8 mouse cellular contexts compared by ENCODE assay signal in the genomic region with DNA sequence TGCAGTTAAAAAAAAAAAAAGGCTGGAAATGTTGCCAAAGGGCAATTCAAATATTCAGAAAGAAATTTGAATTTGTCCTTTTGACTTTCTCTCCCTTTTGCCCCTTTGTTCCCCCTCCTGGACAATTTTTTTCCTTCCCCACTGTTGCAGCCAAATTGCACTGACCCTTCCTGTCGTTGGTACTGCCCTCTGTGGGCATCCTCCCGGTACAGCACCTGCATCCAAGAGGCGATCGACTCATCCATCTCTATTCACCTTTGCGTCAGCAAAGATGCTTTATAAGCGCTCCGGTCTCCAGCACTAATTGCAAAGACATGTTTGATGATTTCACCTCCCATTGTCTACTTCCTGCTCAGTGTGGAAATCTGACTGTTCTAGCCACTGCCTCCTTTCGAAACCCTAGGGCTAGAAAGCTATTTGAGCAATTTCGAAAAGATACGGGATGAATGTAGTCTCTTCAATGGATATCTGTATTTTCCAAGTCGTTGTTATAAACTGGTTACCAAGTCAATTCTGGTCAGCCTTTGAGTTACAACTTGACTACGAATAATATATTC. TPM values are rescaled to one million over a fixed set of nuclear protein-coding genes. Genes with fewer than 3 reads are reported as not detected.
DNase-seq lines count a peak whose midpoint lies in the region; ATAC-seq lines count a peak whose summit lies in the region.

No protein-coding gene starts in this region.

- no peaks in the 10 kb centered on the region for H3K9me3 ChIP-seq in liver, embryonic 11.5 days (ENCODE audit: control insufficient read depth, low read length)
- H3K9me3 ChIP-seq in liver, embryonic 12.5 days (replicated peaks), result no peaks in the 10 kb centered on the region
- no peaks in the 10 kb centered on the region for H3K9me3 ChIP-seq in forebrain, embryonic 14.5 days (replicated peaks; ENCODE audit: control insufficient read depth, low read length)
- no peaks in the 10 kb centered on the region for H3K9me3 ChIP-seq in midbrain, embryonic 16.5 days (replicated peaks; ENCODE audit: control insufficient read depth, low read length, poor library complexity, severe bottlenecking)

- no peak overlapping the region for H3K9ac ChIP-seq in liver, embryonic 11.5 days (ENCODE audit: low read depth, low read length)
- no peak overlapping the region for H3K9ac ChIP-seq in liver, embryonic 12.5 days
- H3K9ac ChIP-seq in forebrain, embryonic 14.5 days (ENCODE audit: low read length), result no peak overlapping the region
- H3K9ac ChIP-seq in midbrain, embryonic 16.5 days (ENCODE audit: low read depth, low read length), result no peak overlapping the region

- DNase-seq in cerebellum, adult 11 months, result peak; percentile 26
- DNase-seq in cerebellum, adult 11-12 months, result no peak
- DNase-seq in liver, embryonic 11.5 days (ENCODE audit: low spot score), result no peak
- no peak for DNase-seq in forebrain, embryonic 14.5 days (ENCODE audit: low spot score)
- no peak for DNase-seq in thymus, postnatal 25 days
- DNase-seq in left cerebral cortex, adult 9 months (ENCODE audit: low spot score in 2 of 2), result no peak

- no peaks in the 10 kb centered on the region for H3K36me3 ChIP-seq in liver, embryonic 11.5 days (ENCODE audit: control insufficient read depth, insufficient read depth, low read length)
- no peaks in the 10 kb centered on the region for H3K36me3 ChIP-seq in liver, embryonic 12.5 days
- H3K36me3 ChIP-seq in forebrain, embryonic 14.5 days (ENCODE audit: control insufficient read depth, insufficient read depth, low read length), result no peaks in the 10 kb centered on the region
- H3K36me3 ChIP-seq in midbrain, embryonic 16.5 days (ENCODE audit: control insufficient read depth, insufficient read depth, low read length), result no peaks in the 10 kb centered on the region

- no peak overlapping the region for H3K4me3 ChIP-seq in liver, embryonic 11.5 days (ENCODE audit: low read depth, low read length)
- no peak overlapping the region for H3K4me3 ChIP-seq in liver, embryonic 12.5 days
- no peak overlapping the region for H3K4me3 ChIP-seq in forebrain, embryonic 14.5 days (ENCODE audit: low read depth, low read length)
- H3K4me3 ChIP-seq in midbrain, embryonic 16.5 days (ENCODE audit: low read depth, low read length), result peak overlapping the region; percentile 66; the same call in 1 of the 2 replicates

- peak overlapping the region; percentile 86; the same call in 1 of the 2 replicates for H3K4me2 ChIP-seq in liver, embryonic 11.5 days
- H3K4me2 ChIP-seq in liver, embryonic 12.5 days, result no peak overlapping the region
- H3K4me2 ChIP-seq in forebrain, embryonic 14.5 days (ENCODE audit: low read length), result 0 out of 2 replicates have a peak overlapping the region, but pooled peaks have one; percentile 99
- peak overlapping the region; percentile 100 for H3K4me2 ChIP-seq in midbrain, embryonic 16.5 days (ENCODE audit: low read length)

- H3K27me3 ChIP-seq in liver, embryonic 11.5 days (replicated peaks; ENCODE audit: control insufficient read depth, insufficient read depth, low read length), result peaks cover 34% of the 10 kb centered on the region
- peaks cover 65% of the 10 kb centered on the region for H3K27me3 ChIP-seq in liver, embryonic 12.5 days (replicated peaks)
- H3K27me3 ChIP-seq in forebrain, embryonic 14.5 days (replicated peaks; ENCODE audit: control insufficient read depth, insufficient read depth, low read length), result peaks cover 8% of the 10 kb centered on the region; the same call in 1 of the 2 replicates
- H3K27me3 ChIP-seq in midbrain, embryonic 16.5 days (ENCODE audit: control insufficient read depth, insufficient read depth, low read depth, low read length), result peaks cover 4% of the 10 kb centered on the region; the same call in 1 of the 2 replicates

- H3K27ac ChIP-seq in liver, embryonic 11.5 days (ENCODE audit: low read depth, low read length), result no peak overlapping the region
- H3K27ac ChIP-seq in liver, embryonic 12.5 days, result no peak overlapping the region
- H3K27ac ChIP-seq in forebrain, embryonic 14.5 days (ENCODE audit: low read depth, low read length), result no peak overlapping the region
- H3K27ac ChIP-seq in midbrain, embryonic 16.5 days (ENCODE audit: low read length), result no peak overlapping the region

- H3K4me1 ChIP-seq in liver, embryonic 11.5 days (replicated peaks; ENCODE audit: control insufficient read depth, insufficient read depth, low read length), result no peaks in the 10 kb centered on the region; the same call in 1 of the 2 replicates
- H3K4me1 ChIP-seq in liver, embryonic 12.5 days, result peaks cover 13% of the 10 kb centered on the region
- H3K4me1 ChIP-seq in forebrain, embryonic 14.5 days (ENCODE audit: control insufficient read depth, insufficient read depth, low read length), result no peaks in the 10 kb centered on the region; the same call in 1 of the 2 replicates
- peaks cover 16% of the 10 kb centered on the region for H3K4me1 ChIP-seq in midbrain, embryonic 16.5 days (ENCODE audit: control insufficient read depth, insufficient read depth, low read length)

- no peak for ATAC-seq in liver, embryonic 11.5 days (replicated peaks; ENCODE audit: low FRiP score)
- no peak for ATAC-seq in liver, embryonic 12.5 days
- no peak for ATAC-seq in forebrain, embryonic 14.5 days
- ATAC-seq in midbrain, embryonic 16.5 days, result no peak

- WGBS in liver, embryonic 11.5 days, result 41% methylated on average over 12 of the region's 12 CpGs
- WGBS in liver, embryonic 12.5 days (ENCODE audit: insufficient replicate concordance), result 43% methylated on average over 12 of the region's 12 CpGs
- 33% methylated on average over 12 of the region's 12 CpGs for WGBS in forebrain, embryonic 14.5 days
- 35% methylated on average over 12 of the region's 12 CpGs for WGBS in midbrain, embryonic 16.5 days

RNA-seq across cellular contexts. Expression of a gene that starts 1.0 kb away (rescaled TPM):
- polyA plus RNA-seq in liver, embryonic 11.5 days (2014; fragmentation: Nextera tagmentation; extraction: Ambion mirVana), result 0.55 and 0.90 TPM in 2 replicates
- 0.61 and 0.68 TPM in 2 replicates for polyA plus RNA-seq in liver, embryonic 12.5 days (2016; fragmentation: Nextera tagmentation; extraction: Ambion mirVana)
- polyA plus RNA-seq in forebrain, embryonic 14.5 days (2014; fragmentation: Nextera tagmentation; extraction: Ambion mirVana), result 0.88 and 0.91 TPM in 2 replicates
- 0.92 and 1.0 TPM in 2 replicates for polyA plus RNA-seq in midbrain, embryonic 16.5 days (2015; fragmentation: Nextera tagmentation; extraction: Ambion mirVana)

RNA-seq across cellular contexts. Expression of a gene that starts 15.4 kb away (rescaled TPM):
- 366 and 391 TPM in 2 replicates for polyA plus RNA-seq in liver, embryonic 11.5 days (2014; fragmentation: Nextera tagmentation; extraction: Ambion mirVana)
- 421 and 461 TPM in 2 replicates for polyA plus RNA-seq in liver, embryonic 12.5 days (2016; fragmentation: Nextera tagmentation; extraction: Ambion mirVana)
- polyA plus RNA-seq in forebrain, embryonic 14.5 days (2014; fragmentation: Nextera tagmentation; extraction: Ambion mirVana), result 119 and 140 TPM in 2 replicates
- polyA plus RNA-seq in midbrain, embryonic 16.5 days (2015; fragmentation: Nextera tagmentation; extraction: Ambion mirVana), result 94.8 and 116 TPM in 2 replicates
